Mouse (Mus musculus): ENCODE measurements at regions not wholly inside any gene's neighbourhood (a gene's known extent, or its start where the extent isn't known, plus 50 kb on each side); places are given as distances from the start of the nearest gene placed in this dataset.

DNA sequence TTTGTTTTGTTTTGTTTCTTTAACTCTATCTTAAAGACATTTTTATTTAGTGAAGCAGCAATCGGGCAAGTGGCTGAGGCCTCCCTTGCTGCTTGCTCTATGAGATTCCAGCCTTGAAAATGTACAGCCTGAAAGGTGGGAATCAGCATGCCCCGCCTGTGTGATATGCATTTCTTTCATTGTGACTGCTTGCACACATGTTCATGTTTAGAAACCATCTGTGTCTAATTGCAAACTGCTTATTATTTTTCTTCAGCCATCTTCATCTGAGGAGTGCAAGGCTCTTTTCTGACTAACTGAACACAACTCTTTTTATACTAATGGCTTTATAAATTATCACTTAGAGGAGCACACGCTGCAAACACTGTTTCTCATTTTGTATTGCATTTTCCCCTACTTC, 449.0 kb upstream of the Sptlc3 start:
- Histone ChIP-seq H3K36me3 (ENCODE audit: control insufficient read depth, insufficient read depth, low read length) (no peaks in the 10 kb centered on the region), H3K4me2 (ENCODE audit: low read depth, low read length) (no peak overlapping the region), H3K9ac (replicated peaks; ENCODE audit: low read depth, low read length) (no peak overlapping the region), H3K27ac (ENCODE audit: low read depth, low read length) (no peak overlapping the region), H3K4me1 (ENCODE audit: control insufficient read depth, insufficient read depth, low read length) (no peaks in the 10 kb centered on the region), H3K4me3 (ENCODE audit: low read depth, low read length) (no peak overlapping the region), H3K27me3 (ENCODE audit: control insufficient read depth, insufficient read depth, low read length) (no peaks in the 10 kb centered on the region), H3K9me3 (ENCODE audit: control insufficient read depth, low read length) (no peaks in the 10 kb centered on the region)
- 79% methylated on average over 3 of the region's 3 CpGs for WGBS
- ATAC-seq (ENCODE audit: low read depth): no peak

DNA sequence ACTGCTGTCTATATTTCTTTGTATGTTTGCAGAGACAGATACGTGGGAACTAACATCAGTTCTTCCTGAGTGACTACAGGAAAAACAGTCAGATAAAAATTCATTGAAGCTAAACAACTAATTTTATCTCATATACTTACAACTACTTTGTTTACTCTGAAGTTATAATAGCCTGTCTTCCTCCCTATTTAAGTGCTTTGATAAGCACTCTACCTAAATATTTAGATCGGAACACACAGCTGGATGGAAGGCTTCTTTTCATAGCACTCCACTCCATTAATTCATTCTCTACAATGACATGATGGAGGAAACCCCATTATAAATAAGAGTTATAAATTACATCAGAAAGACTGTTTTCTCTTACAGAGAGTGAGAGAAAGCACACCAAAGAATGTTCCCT, 438.5 kb upstream of the Sptlc3 start:
- WGBS: 46% methylated on average over 2 of the region's 2 CpGs

DNA sequence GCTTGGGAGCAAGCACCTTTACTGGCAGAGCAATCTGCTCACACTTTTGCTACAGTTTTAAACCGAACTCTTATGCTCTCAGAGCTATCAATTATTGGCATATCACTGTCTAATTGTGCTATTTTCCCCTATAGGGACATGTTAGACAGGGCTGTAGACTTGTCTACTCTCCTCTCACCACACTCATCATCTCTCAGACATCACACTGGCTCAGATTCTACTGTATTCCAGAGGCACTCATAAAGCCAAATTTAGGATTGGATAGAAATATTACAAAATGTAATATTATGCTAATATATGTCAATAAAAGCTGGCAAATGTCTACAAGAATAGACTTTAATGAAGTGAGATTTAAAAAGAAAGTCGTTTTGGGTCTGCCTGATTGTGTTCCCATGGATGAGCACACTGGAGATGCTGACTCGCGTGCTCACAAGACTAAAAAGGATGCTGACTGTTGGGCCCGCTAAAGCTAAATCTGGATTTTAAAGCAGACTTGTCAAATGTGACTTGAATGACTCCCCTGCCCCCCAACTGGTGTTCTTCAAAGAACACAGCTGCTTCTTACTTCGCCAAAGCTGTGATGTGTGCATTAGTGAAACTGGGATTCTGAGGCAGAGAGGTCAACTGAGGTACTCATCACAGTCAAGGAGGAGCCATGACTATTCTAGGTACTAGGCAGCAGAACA, 424.3 kb upstream of the Sptlc3 start:
- Histone ChIP-seq H3K4me2 (ENCODE audit: low read depth, low read length) (no peak overlapping the region), H3K27me3 (ENCODE audit: control insufficient read depth, insufficient read depth, low read length) (no peaks in the 10 kb centered on the region), H3K4me3 (ENCODE audit: low read depth, low read length) (no peak overlapping the region), H3K9me3 (ENCODE audit: control insufficient read depth, low read length) (no peaks in the 10 kb centered on the region), H3K4me1 (ENCODE audit: control insufficient read depth, insufficient read depth, low read length) (no peaks in the 10 kb centered on the region), H3K36me3 (ENCODE audit: control insufficient read depth, insufficient read depth, low read length) (no peaks in the 10 kb centered on the region), H3K9ac (replicated peaks; ENCODE audit: low read depth, low read length) (no peak overlapping the region), H3K27ac (ENCODE audit: low read depth, low read length) (no peak overlapping the region)
- no peak for ATAC-seq (ENCODE audit: low read depth)
- 86% methylated on average over 6 of the region's 6 CpGs for WGBS

More for the DNA sequence above, 438.5 kb upstream of the Sptlc3 start:
- Histone ChIP-seq H3K9ac (replicated peaks; ENCODE audit: low read depth, low read length) (no peak overlapping the region), H3K4me2 (ENCODE audit: low read depth, low read length) (no peak overlapping the region), H3K27ac (ENCODE audit: low read depth, low read length) (no peak overlapping the region), H3K4me3 (ENCODE audit: low read depth, low read length) (no peak overlapping the region), H3K27me3 (ENCODE audit: control insufficient read depth, insufficient read depth, low read length) (no peaks in the 10 kb centered on the region), H3K4me1 (ENCODE audit: control insufficient read depth, insufficient read depth, low read length) (no peaks in the 10 kb centered on the region), H3K9me3 (ENCODE audit: control insufficient read depth, low read length) (no peaks in the 10 kb centered on the region), H3K36me3 (ENCODE audit: control insufficient read depth, insufficient read depth, low read length) (no peaks in the 10 kb centered on the region)
- ATAC-seq (ENCODE audit: low read depth): no peak

DNA sequence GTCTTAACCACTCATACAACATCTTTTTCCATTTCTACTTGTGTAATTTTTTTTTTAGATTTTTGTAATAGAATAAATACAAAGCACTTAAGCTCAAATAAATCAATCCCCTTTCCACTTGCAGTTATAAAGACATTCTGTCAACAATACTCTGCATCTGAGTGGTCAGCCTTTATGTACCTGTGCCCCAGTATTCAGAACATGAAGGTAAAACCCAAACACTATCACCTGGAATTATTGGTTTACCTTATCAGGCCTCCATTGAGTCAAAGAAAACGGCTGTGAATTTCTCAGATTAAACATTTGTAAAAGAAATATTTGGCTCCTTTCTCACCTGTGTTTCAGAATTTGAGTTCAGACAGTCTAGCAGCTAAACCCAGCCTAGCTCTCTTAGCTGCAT, 422.0 kb upstream of the Sptlc3 start:
- Histone ChIP-seq H3K4me1 (ENCODE audit: control insufficient read depth, insufficient read depth, low read length) (no peaks in the 10 kb centered on the region), H3K27ac (ENCODE audit: low read depth, low read length) (no peak overlapping the region), H3K4me3 (ENCODE audit: low read depth, low read length) (no peak overlapping the region), H3K9ac (replicated peaks; ENCODE audit: low read depth, low read length) (no peak overlapping the region), H3K9me3 (ENCODE audit: control insufficient read depth, low read length) (no peaks in the 10 kb centered on the region), H3K36me3 (ENCODE audit: control insufficient read depth, insufficient read depth, low read length) (no peaks in the 10 kb centered on the region), H3K4me2 (ENCODE audit: low read depth, low read length) (no peak overlapping the region), H3K27me3 (ENCODE audit: control insufficient read depth, insufficient read depth, low read length) (no peaks in the 10 kb centered on the region)
- no peak for ATAC-seq (ENCODE audit: low read depth)
- WGBS: 88% methylated on average over 1 of the region's 1 CpGs

DNA sequence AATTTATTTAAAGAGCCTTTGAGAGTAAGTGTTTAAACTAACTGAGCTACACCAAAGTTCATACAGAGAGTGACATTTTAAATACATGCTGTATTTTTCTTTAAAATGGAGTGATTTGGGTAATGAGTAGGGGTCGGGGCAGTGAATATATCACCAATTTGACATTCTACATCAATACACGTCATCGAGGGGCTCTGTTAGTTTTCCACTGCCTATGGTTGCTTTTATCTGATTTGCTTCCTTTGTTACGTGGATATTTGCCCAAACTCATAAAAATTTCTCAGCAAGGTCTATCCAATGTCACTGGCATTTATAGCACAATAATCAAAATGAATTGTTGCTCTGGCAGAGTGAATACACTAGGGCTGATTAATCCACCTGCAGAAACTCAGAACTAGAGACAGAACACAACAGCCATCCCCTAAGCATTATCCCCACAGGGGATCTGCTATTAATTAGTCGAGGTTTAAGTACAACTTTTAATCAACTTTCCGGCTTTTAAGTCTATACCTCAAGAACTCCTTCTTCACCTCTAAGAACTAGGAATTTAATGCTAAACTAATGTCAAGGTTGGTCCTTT, 400.1 kb upstream of the Sptlc3 start:
- Histone ChIP-seq H3K4me1 (ENCODE audit: control insufficient read depth, insufficient read depth, low read length) (no peaks in the 10 kb centered on the region), H3K36me3 (ENCODE audit: control insufficient read depth, insufficient read depth, low read length) (no peaks in the 10 kb centered on the region), H3K4me3 (ENCODE audit: low read depth, low read length) (no peak overlapping the region), H3K27me3 (ENCODE audit: control insufficient read depth, insufficient read depth, low read length) (no peaks in the 10 kb centered on the region), H3K4me2 (ENCODE audit: low read depth, low read length) (no peak overlapping the region), H3K9me3 (ENCODE audit: control insufficient read depth, low read length) (no peaks in the 10 kb centered on the region), H3K27ac (ENCODE audit: low read depth, low read length) (no peak overlapping the region), H3K9ac (replicated peaks; ENCODE audit: low read depth, low read length) (no peak overlapping the region)
- WGBS: 70% methylated on average over 6 of the region's 6 CpGs
- peak; percentile 51 for ATAC-seq (ENCODE audit: low read depth)

DNA sequence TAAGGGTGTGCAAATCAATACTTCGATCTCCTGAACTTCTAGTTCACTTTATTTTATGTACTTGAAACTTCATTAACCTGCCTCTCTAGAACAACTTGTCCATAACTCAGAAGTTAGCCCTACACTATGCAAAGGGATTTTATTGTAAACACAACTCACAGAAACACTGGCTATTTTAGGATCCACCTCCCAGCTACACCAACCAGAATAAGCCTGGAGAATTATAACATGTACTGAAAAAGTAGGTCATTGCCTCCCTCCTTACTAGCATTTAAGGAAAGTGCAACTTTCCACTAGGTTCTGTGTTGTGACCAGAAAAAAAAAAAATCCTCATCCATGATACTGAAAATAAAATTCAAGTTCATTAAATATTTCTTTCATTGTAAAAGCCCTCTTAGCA, 382.0 kb upstream of the Sptlc3 start:
- H3K36me3 ChIP-seq (ENCODE audit: control insufficient read depth, insufficient read depth, low read length): no peaks in the 10 kb centered on the region
- H3K4me3 ChIP-seq (ENCODE audit: low read depth, low read length): no peak overlapping the region
- WGBS: 88% methylated on average over 1 of the region's 1 CpGs
- H3K9ac ChIP-seq (replicated peaks; ENCODE audit: low read depth, low read length): no peak overlapping the region
- H3K27me3 ChIP-seq (ENCODE audit: control insufficient read depth, insufficient read depth, low read length): no peaks in the 10 kb centered on the region
- no peak for ATAC-seq (ENCODE audit: low read depth)
- H3K9me3 ChIP-seq (ENCODE audit: control insufficient read depth, low read length): no peaks in the 10 kb centered on the region
- no peak overlapping the region for H3K4me2 ChIP-seq (ENCODE audit: low read depth, low read length)
- H3K4me1 ChIP-seq (ENCODE audit: control insufficient read depth, insufficient read depth, low read length): no peaks in the 10 kb centered on the region
- H3K27ac ChIP-seq (ENCODE audit: low read depth, low read length): no peak overlapping the region

DNA sequence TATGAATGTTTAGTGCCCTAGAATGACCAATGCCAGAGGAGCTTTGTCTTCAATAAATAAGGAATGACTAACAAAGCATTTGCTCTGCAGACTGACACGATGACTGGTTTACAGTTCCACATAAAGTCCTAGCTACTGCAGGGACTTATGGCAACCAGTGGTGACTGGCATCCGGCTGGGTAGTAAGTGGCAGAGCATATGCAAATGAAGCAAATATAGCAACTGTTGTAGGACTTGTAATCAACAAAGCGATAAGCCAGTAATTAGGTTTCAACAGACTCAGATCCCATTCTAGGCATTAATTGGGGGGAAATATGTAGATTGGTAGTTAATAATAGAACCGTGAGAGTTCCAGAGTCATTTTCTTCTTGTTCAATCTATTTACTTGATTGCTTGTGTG, 379.2 kb upstream of the Sptlc3 start:
- peak; percentile 66; the same call in 1 of the 2 replicates for ATAC-seq (ENCODE audit: low read depth)
- no peaks in the 10 kb centered on the region for H3K9me3 ChIP-seq (ENCODE audit: control insufficient read depth, low read length)
- WGBS: 78% methylated on average over 4 of the region's 4 CpGs
- H3K36me3 ChIP-seq (ENCODE audit: control insufficient read depth, insufficient read depth, low read length): no peaks in the 10 kb centered on the region
- H3K27me3 ChIP-seq (ENCODE audit: control insufficient read depth, insufficient read depth, low read length): no peaks in the 10 kb centered on the region
- no peak overlapping the region for H3K4me3 ChIP-seq (ENCODE audit: low read depth, low read length)
- H3K27ac ChIP-seq (ENCODE audit: low read depth, low read length): no peak overlapping the region
- H3K4me2 ChIP-seq (ENCODE audit: low read depth, low read length): no peak overlapping the region
- H3K9ac ChIP-seq (replicated peaks; ENCODE audit: low read depth, low read length): no peak overlapping the region
- H3K4me1 ChIP-seq (ENCODE audit: control insufficient read depth, insufficient read depth, low read length): no peaks in the 10 kb centered on the region

DNA sequence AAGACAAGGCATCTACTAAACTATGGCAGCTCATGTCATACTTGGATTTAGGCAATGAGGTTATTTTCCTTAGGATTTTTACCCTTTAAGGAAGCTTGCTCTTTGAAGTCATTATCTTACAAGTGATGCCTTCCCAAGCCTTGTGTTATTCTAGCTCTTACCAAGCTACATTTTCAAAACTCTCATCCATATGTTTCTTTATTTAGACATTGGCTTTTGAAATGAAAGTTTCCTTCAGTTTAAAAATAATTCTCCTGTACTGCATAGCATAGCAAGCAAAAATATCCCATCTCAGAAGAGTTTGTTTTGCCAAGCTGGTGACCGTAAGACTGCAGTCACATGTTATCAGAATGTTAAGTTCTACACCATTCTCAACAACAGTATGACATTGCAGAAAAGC, 372.8 kb upstream of the Sptlc3 start:
- no peak overlapping the region for H3K27ac ChIP-seq (ENCODE audit: low read depth, low read length)
- no peak overlapping the region for H3K4me2 ChIP-seq (ENCODE audit: low read depth, low read length)
- no peaks in the 10 kb centered on the region for H3K9me3 ChIP-seq (ENCODE audit: control insufficient read depth, low read length)
- H3K9ac ChIP-seq (replicated peaks; ENCODE audit: low read depth, low read length): no peak overlapping the region
- H3K4me1 ChIP-seq (ENCODE audit: control insufficient read depth, insufficient read depth, low read length): no peaks in the 10 kb centered on the region
- no peak overlapping the region for H3K4me3 ChIP-seq (ENCODE audit: low read depth, low read length)
- no peaks in the 10 kb centered on the region for H3K27me3 ChIP-seq (ENCODE audit: control insufficient read depth, insufficient read depth, low read length)
- H3K36me3 ChIP-seq (ENCODE audit: control insufficient read depth, insufficient read depth, low read length): no peaks in the 10 kb centered on the region
- ATAC-seq (ENCODE audit: low read depth): no peak
- 98% methylated on average over 1 of the region's 1 CpGs for WGBS

DNA sequence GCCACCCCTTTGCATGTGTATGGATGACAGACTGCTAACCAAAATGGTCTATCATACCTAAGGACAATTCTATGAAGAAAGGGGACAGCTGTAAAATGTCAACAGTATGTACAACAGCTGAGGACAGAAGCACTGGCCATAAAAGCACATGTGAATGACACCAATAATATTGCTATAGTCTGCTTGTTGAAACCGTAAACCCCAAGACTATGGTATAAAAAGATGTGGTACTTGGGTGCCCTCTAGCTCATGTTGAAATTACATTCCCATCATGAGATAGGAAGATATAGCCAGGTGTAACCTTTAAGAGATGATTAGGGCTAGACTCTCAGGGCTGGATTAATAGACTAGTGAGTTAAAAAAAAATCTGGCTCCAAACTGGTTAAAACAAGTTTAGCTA, 361.6 kb upstream of the Sptlc3 start:
- 48% methylated on average over 1 of the region's 1 CpGs for WGBS
- no peak overlapping the region for H3K4me3 ChIP-seq (ENCODE audit: low read depth, low read length)
- H3K9ac ChIP-seq (replicated peaks; ENCODE audit: low read depth, low read length): no peak overlapping the region
- ATAC-seq (ENCODE audit: low read depth): 0 out of 2 replicates have a peak, but pooled peaks have one; percentile 9
- H3K4me1 ChIP-seq (ENCODE audit: control insufficient read depth, insufficient read depth, low read length): no peaks in the 10 kb centered on the region
- no peak overlapping the region for H3K4me2 ChIP-seq (ENCODE audit: low read depth, low read length)
- no peaks in the 10 kb centered on the region for H3K36me3 ChIP-seq (ENCODE audit: control insufficient read depth, insufficient read depth, low read length)
- no peaks in the 10 kb centered on the region for H3K9me3 ChIP-seq (ENCODE audit: control insufficient read depth, low read length)
- no peaks in the 10 kb centered on the region for H3K27me3 ChIP-seq (ENCODE audit: control insufficient read depth, insufficient read depth, low read length)
- no peak overlapping the region for H3K27ac ChIP-seq (ENCODE audit: low read depth, low read length)
